Mouse (Mus musculus) liver, embryonic 13.5 days (tissue): Measurements from ENCODE around the gene 2700097O09Rik. TPM values are rescaled to one million over a fixed set of nuclear protein-coding genes. Genes with fewer than 3 reads are reported as not detected.
"Not testable (repeated sequence)": the region's sequence is repeated elsewhere in the genome, so short reads cannot be mapped to it uniquely, and the experiment has no call there.

Source experiments
- ATAC-seq: fragments of 200-750 bp; cut with Nextera tagmentation; 2 replicates; pipeline ENCODE4 v1.8.0; 2017; ENCODE audit warnings: low read depth, mild to moderate bottlenecking, moderate number of reproducible peaks, moderate library complexity
- DNase-seq: peaks from one replicate; pipeline ENCODE4 v3.0.0; 2022
- H3K27ac ChIP-seq: fragments of 300-500 bp; sonication (generic); 2 replicates; pipeline ENCODE4 v1.5.1; 2015; ENCODE audit warnings: moderate library complexity, mild to moderate bottlenecking, inconsistent platforms
- H3K27me3 ChIP-seq: fragments of 300-500 bp; sonication (generic); 2 replicates; pipeline ENCODE4 v1.6.1; 2015; ENCODE audit warnings: mild to moderate bottlenecking, inconsistent platforms
- H3K36me3 ChIP-seq: fragments of 300-500 bp; sonication (generic); 2 replicates; pipeline ENCODE4 v1.6.1; 2015; ENCODE audit warnings: mild to moderate bottlenecking, inconsistent platforms
- H3K4me1 ChIP-seq: fragments of 300-500 bp; sonication (generic); replicated peaks from 2 replicates; pipeline ENCODE4 v1.6.1; 2015; ENCODE audit warnings: inconsistent platforms
- H3K4me2 ChIP-seq: fragments of 300-500 bp; sonication (generic); 2 replicates; pipeline ENCODE4 v1.6.1; 2015; ENCODE audit warnings: inconsistent platforms, mild to moderate bottlenecking, moderate library complexity
- H3K4me3 ChIP-seq: fragments of 300-500 bp; sonication (generic); replicated peaks from 2 replicates; pipeline ENCODE4 v1.5.1; 2015; ENCODE audit warnings: mild to moderate bottlenecking, inconsistent platforms
- H3K9ac ChIP-seq: fragments of 300-500 bp; sonication (generic); 2 replicates; pipeline ENCODE4 v1.6.1; 2015; ENCODE audit warnings: mild to moderate bottlenecking, inconsistent platforms
- H3K9me3 ChIP-seq: fragments of 300-500 bp; sonication (generic); replicated peaks from 2 replicates; pipeline ENCODE4 v1.6.1; 2016; ENCODE audit warnings: inconsistent platforms
- WGBS: fragments of 180-500 bp; shearing (Covaris S2); methylation state at CpG from one replicate; pipeline ENCODE4 v1.1.7; 2015; ENCODE audit not compliant: insufficient replicate concordance; 5-methylcytosine and 5-hydroxymethylcytosine counted together
- polyA plus RNA-seq: library from polyadenylated mRNA; unstranded; fragments of >200 nt; fragmentation: Nextera tagmentation; extraction: Ambion mirVana; gene quantifications from 2 replicates; pipeline ENCODE4 v1.2.1, GENCODE M21; 2015

The 2700097O09Rik gene
- 30.6 and 32.9 TPM in 2 replicates for polyA plus RNA-seq

GRCm38 (mm10) chr12:55079726-55080600 lies at the start of gene 2700097O09Rik, which contains the start of gene Srp54a:
TSS of gene 2700097O09Rik (minus strand) at chr12:55080110.
TSS of gene Srp54a (plus strand) at chr12:55080262.
- Histone ChIP-seq H3K4me2 (peak within 1 kb of the TSS; percentile 74), H3K9ac (peak within 1 kb of the TSS; percentile 90), H3K4me3 (peak within 1 kb of the TSS; percentile 85), H3K4me1 (peaks cover 15% of the 10 kb centered on the region), H3K27ac (peak within 1 kb of the TSS; percentile 90)
- WGBS: under 1% methylated on average over 60 of the region's 60 CpGs
- peak; percentile 96 for ATAC-seq
- not testable (repeated sequence) for H3K36me3 ChIP-seq, H3K27me3 ChIP-seq, H3K9me3 ChIP-seq
- DNase-seq: peak; percentile 97

GRCm38 (mm10) chr12:55124731-55125130 lies 44.8 kb upstream of the 2700097O09Rik start:
- H3K4me2 ChIP-seq, DNase-seq, H3K27ac ChIP-seq, H3K9ac ChIP-seq, H3K4me1 ChIP-seq, H3K27me3 ChIP-seq, H3K36me3 ChIP-seq, H3K4me3 ChIP-seq, H3K9me3 ChIP-seq: not testable (repeated sequence)
- ATAC-seq: peak; percentile 80
- WGBS: no CpG with 5 or more reads among the region's 18 CpGs

GRCm38 (mm10) chr12:55124242-55124641 lies 44.3 kb upstream of the 2700097O09Rik start, which contains the start of gene Fam177a:
TSS of gene Fam177a (plus strand) at chr12:55124469.
- H3K4me2 ChIP-seq, H3K4me1 ChIP-seq, H3K27me3 ChIP-seq, H3K36me3 ChIP-seq, DNase-seq, H3K27ac ChIP-seq, H3K9ac ChIP-seq, H3K9me3 ChIP-seq, H3K4me3 ChIP-seq: not testable (repeated sequence)
- ATAC-seq: peak; percentile 96
- no CpG with 5 or more reads among the region's 40 CpGs for WGBS

- not testable (repeated sequence) for H3K9ac ChIP-seq, H3K4me2 ChIP-seq, H3K9me3 ChIP-seq, ATAC-seq, DNase-seq, H3K36me3 ChIP-seq, H3K4me1 ChIP-seq, H3K27ac ChIP-seq, H3K4me3 ChIP-seq, H3K27me3 ChIP-seq
- no CpG with 5 or more reads among the region's 7 CpGs for WGBS
These were observed 32.7 kb upstream of the 2700097O09Rik start for GRCm38 (mm10) chr12:55112616-55113015.

- H3K4me2 ChIP-seq, H3K27ac ChIP-seq, H3K27me3 ChIP-seq, H3K9me3 ChIP-seq, ATAC-seq, H3K4me1 ChIP-seq, H3K36me3 ChIP-seq, H3K4me3 ChIP-seq, H3K9ac ChIP-seq, DNase-seq: not testable (repeated sequence)
- 86% methylated on average over 1 of the region's 7 CpGs for WGBS
These were observed 12.2 kb upstream of the 2700097O09Rik start for GRCm38 (mm10) chr12:55092127-55092526.

- Histone ChIP-seq H3K27ac (peak overlapping the region; percentile 90), H3K4me3 (peak overlapping the region; percentile 85), H3K9ac (peak overlapping the region; percentile 90), H3K4me2 (peak overlapping the region; percentile 67), H3K4me1 (peaks cover 15% of the 10 kb centered on the region)
- WGBS: under 1% methylated on average over 25 of the region's 25 CpGs
- not testable (repeated sequence) for H3K9me3 ChIP-seq, H3K36me3 ChIP-seq, H3K27me3 ChIP-seq, DNase-seq
- peak; percentile 28 for ATAC-seq
These were observed 662 bp upstream of the 2700097O09Rik start for GRCm38 (mm10) chr12:55080601-55080942.

- H3K4me2 ChIP-seq: peak overlapping the region; percentile 52
- H3K4me3 ChIP-seq: peak overlapping the region; percentile 85
- peaks cover 26% of the 10 kb centered on the region for H3K4me1 ChIP-seq
- not testable (repeated sequence) for H3K36me3 ChIP-seq, ATAC-seq, H3K27me3 ChIP-seq, H3K27ac ChIP-seq, DNase-seq, H3K9me3 ChIP-seq
- H3K9ac ChIP-seq: peak overlapping the region; percentile 41; the same call in 1 of the 2 replicates
- 26% methylated on average over 2 of the region's 2 CpGs for WGBS
These were observed 1.2 kb downstream of the 2700097O09Rik start for GRCm38 (mm10) chr12:55078706-55079105.

GRCm38 (mm10) chr12:55075296-55075695 lies 4.6 kb downstream of the 2700097O09Rik start:
- H3K27me3 ChIP-seq: no peaks in the 10 kb centered on the region
- H3K4me2 ChIP-seq: no peak overlapping the region
- WGBS: 86% methylated on average over 2 of the region's 2 CpGs
- ATAC-seq: no peak
- H3K4me3 ChIP-seq: no peak overlapping the region
- no peak for DNase-seq
- no peaks in the 10 kb centered on the region for H3K9me3 ChIP-seq
- no peak overlapping the region for H3K9ac ChIP-seq
- H3K36me3 ChIP-seq: peaks cover 8% of the 10 kb centered on the region; the same call in 1 of the 2 replicates
- peaks cover 49% of the 10 kb centered on the region for H3K4me1 ChIP-seq
- no peak overlapping the region for H3K27ac ChIP-seq

GRCm38 (mm10) chr12:55073686-55074085 lies 6.2 kb downstream of the 2700097O09Rik start:
- H3K9ac ChIP-seq: peak overlapping the region; percentile 41; the same call in 1 of the 2 replicates
- H3K4me1 ChIP-seq: peaks cover 48% of the 10 kb centered on the region
- no peak overlapping the region for H3K4me3 ChIP-seq
- peak overlapping the region; percentile 73 for H3K27ac ChIP-seq
- no peaks in the 10 kb centered on the region for H3K27me3 ChIP-seq
- H3K9me3 ChIP-seq: no peaks in the 10 kb centered on the region
- peaks cover 8% of the 10 kb centered on the region; the same call in 1 of the 2 replicates for H3K36me3 ChIP-seq
- 40% methylated on average over 7 of the region's 7 CpGs for WGBS
- H3K4me2 ChIP-seq: 0 out of 2 replicates have a peak overlapping the region, but pooled peaks have one; percentile 10
- ATAC-seq: peak; percentile 81
- no peak for DNase-seq

GRCm38 (mm10) chr12:55072495-55072894 lies 7.4 kb downstream of the 2700097O09Rik start:
- no peak for ATAC-seq

GRCm38 (mm10) chr12:55062141-55062540 lies 17.8 kb downstream of the 2700097O09Rik start:
- Histone ChIP-seq H3K4me3 (no peak overlapping the region), H3K4me2 (no peak overlapping the region), H3K27ac (peak overlapping the region; percentile 56), H3K27me3 (no peaks in the 10 kb centered on the region), H3K4me1 (peaks cover 50% of the 10 kb centered on the region), H3K9me3 (no peaks in the 10 kb centered on the region), H3K9ac (no peak overlapping the region), H3K36me3 (0 out of 2 replicates have a peak, but pooled peaks cover 4% of the 10 kb centered on the region)
- DNase-seq: no peak
- 75% methylated on average over 1 of the region's 1 CpGs for WGBS
- no peak for ATAC-seq

More at GRCm38 (mm10) chr12:55072495-55072894, 7.4 kb downstream of the 2700097O09Rik start:
- Histone ChIP-seq H3K4me1 (peaks cover 40% of the 10 kb centered on the region), H3K9ac (no peak overlapping the region), H3K36me3 (peaks cover 8% of the 10 kb centered on the region; the same call in 1 of the 2 replicates), H3K27me3 (no peaks in the 10 kb centered on the region), H3K27ac (no peak overlapping the region; the same call in 1 of the 2 replicates), H3K9me3 (no peaks in the 10 kb centered on the region), H3K4me3 (no peak overlapping the region), H3K4me2 (no peak overlapping the region)
- 66% methylated on average over 4 of the region's 4 CpGs for WGBS
- DNase-seq: no peak
